Mouse (Mus musculus) spleen, postnatal 0 days (tissue): ENCODE results near the gene 1700020N01Rik. TPM values are rescaled to one million over a fixed set of nuclear protein-coding genes. Genes with fewer than 3 reads are reported as not detected.

Source experiments
- polyA plus RNA-seq: library from polyadenylated mRNA; unstranded; fragments of >200 nt; fragmentation: Nextera tagmentation; extraction: Ambion mirVana; gene quantifications from 2 replicates; pipeline ENCODE4 v1.2.1, GENCODE M21; 2015

Gene 1700020N01Rik
- polyA plus RNA-seq = 0.37 TPM in 1 of 2 replicates, not detected in the other

DNA sequence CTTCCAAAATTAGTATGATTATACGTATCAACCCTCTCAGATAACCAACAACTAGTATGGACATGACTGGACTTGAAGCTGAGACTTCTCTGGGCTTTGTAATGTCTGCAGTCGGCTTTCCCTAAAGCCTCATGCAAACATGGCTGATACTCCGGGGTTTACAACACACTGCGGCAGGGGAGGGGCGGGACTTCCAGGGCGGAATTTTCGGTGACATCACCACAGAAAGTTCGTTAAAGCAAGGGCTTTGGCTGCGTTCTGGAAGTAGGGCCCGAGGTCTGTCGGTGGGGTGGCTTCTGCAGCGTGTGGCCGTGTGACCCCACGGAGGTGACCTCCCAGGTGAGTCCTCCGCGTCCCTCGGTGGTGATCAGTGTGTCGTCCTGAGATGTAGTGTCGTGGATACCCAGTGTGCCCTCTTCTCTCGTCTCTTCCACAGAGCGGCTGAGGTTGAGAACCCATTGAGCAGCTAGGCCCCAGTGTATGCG is at the start of gene 1700020N01Rik:
Gene 1700020N01Rik, plus strand, starts transcription at position 250 of the 485 bp plus-strand sequence.

Other genes starting within 250 kb of the 1700020N01Rik start
- 0.06 and 0.07 TPM in 2 replicates for gene Aldh8a1, start 215.9 kb upstream of the 1700020N01Rik start, polyA plus RNA-seq